Mouse (Mus musculus): ENCODE measurements around the gene Dhx40.
"Not testable (repeated sequence)": the region's sequence is repeated elsewhere in the genome, so short reads cannot be mapped to it uniquely, and the experiment has no call there.

Dhx40 gene

GRCm38 (mm10) chr11:86816288-86816687, 8.7 kb upstream of the Dhx40 start:
- DNase-seq, result not testable (repeated sequence)

GRCm38 (mm10) chr11:86814481-86814880, 6.9 kb upstream of the Dhx40 start:
- not testable (repeated sequence) for DNase-seq

GRCm38 (mm10) chr11:86813256-86813655, 5.7 kb upstream of the Dhx40 start:
- not testable (repeated sequence) for DNase-seq

GRCm38 (mm10) chr11:86811326-86811630, 3.7 kb upstream of the Dhx40 start:
- DNase-seq, result no peak

- DNase-seq, result no peak
Observed at GRCm38 (mm10) chr11:86810572-86811325, 3.2 kb upstream of the Dhx40 start.

GRCm38 (mm10) chr11:86809828-86810227, 2.3 kb upstream of the Dhx40 start:
- no peak for DNase-seq

- DNase-seq, result peak in 1 of 2 experiments; percentile 50
Observed at GRCm38 (mm10) chr11:86807001-86807477, 507 bp downstream of the Dhx40 start.

- DNase-seq, result no peak
Observed at GRCm38 (mm10) chr11:86794161-86794560, 13.4 kb downstream of the Dhx40 start.

- DNase-seq, result not testable (repeated sequence)
Observed at GRCm38 (mm10) chr11:86787436-86787835, 20.1 kb downstream of the Dhx40 start.

- no peak for DNase-seq
Observed at GRCm38 (mm10) chr11:86785767-86786166, 21.8 kb downstream of the Dhx40 start.

- no peak for DNase-seq
Observed at GRCm38 (mm10) chr11:86769884-86770283, 37.7 kb downstream of the Dhx40 start.

GRCm38 (mm10) chr11:86764501-86764900, 43.0 kb downstream of the Dhx40 start:
- no peak for DNase-seq

- not testable (repeated sequence) for DNase-seq
Observed at GRCm38 (mm10) chr11:86763127-86763526, 44.4 kb downstream of the Dhx40 start.

- DNase-seq, result no peak
Observed at GRCm38 (mm10) chr11:86760357-86760756, 47.2 kb downstream of the Dhx40 start.

GRCm38 (mm10) chr11:86759886-86760285, 47.7 kb downstream of the Dhx40 start:
- DNase-seq, result no peak

GRCm38 (mm10) chr11:86759226-86759625, 48.3 kb downstream of the Dhx40 start:
- no peak for DNase-seq

GRCm38 (mm10) chr11:86758559-86758958, 49.0 kb downstream of the Dhx40 start:
- no peak for DNase-seq

GRCm38 (mm10) chr11:86757480-86758371, 49.8 kb downstream of the Dhx40 start, which contains the start of gene Cltc:
Cltc (minus strand) TSS chr11:86757565.
- peak; percentile 95 to 96 for DNase-seq

- no peak for DNase-seq
Observed at GRCm38 (mm10) chr11:86757142-86757479, 50.4 kb downstream of the Dhx40 start.

- DNase-seq, result peak; percentile 25 to 34
Observed at GRCm38 (mm10) chr11:86756156-86757141, 51.1 kb downstream of the Dhx40 start.

GRCm38 (mm10) chr11:86752404-86752803, 55.1 kb downstream of the Dhx40 start:
- no peak for DNase-seq

- no peak for DNase-seq
Observed at GRCm38 (mm10) chr11:86751010-86751409, 56.5 kb downstream of the Dhx40 start.

Measured in thymus, postnatal 36 days (tissue).